Mouse (Mus musculus) kidney, adult 2 months (tissue): ENCODE measurements at regions not wholly inside any gene's neighbourhood (a gene's known extent, or its start where the extent isn't known, plus 50 kb on each side); places are given as distances from the start of the nearest gene placed in this dataset.

Experiments
- CTCF ChIP-seq: fragments of 200-500 bp; conservative IDR thresholded peaks from 2 replicates; pipeline ENCODE4 v1.5.1; 2011; ENCODE audit warnings: low read depth, mild to moderate bottlenecking, control low read depth, low read length, moderate library complexity, mixed read lengths; ENCODE audit not compliant: insufficient read depth, insufficient read length
- POLR2A ChIP-seq: fragments of 200-500 bp; IDR thresholded peaks from one replicate; pipeline ENCODE4 v1.6.1; 2011; ENCODE audit warnings: low read depth, low read length, control low read depth

GRCm38 (mm10) chr13:28720639-28721239 is 232.8 kb downstream of the Sox4 start:
- TF ChIP-seq CTCF = no peak
- TF ChIP-seq POLR2A = no peak
